Mouse (Mus musculus) E14TG2a.4 (cell line): Measurements from ENCODE around the gene 2410137M14Rik.

ENCODE experiments used
- CTCF ChIP-seq: conservative IDR thresholded peaks from 2 replicates; pipeline ENCODE4 v1.5.1; 2014; ENCODE audit warnings: low read length
- POU5F1 ChIP-seq: IDR thresholded peaks from 2 replicates; pipeline ENCODE4 v1.6.1; 2014; ENCODE audit warnings: low read length, borderline replicate concordance

DNA sequence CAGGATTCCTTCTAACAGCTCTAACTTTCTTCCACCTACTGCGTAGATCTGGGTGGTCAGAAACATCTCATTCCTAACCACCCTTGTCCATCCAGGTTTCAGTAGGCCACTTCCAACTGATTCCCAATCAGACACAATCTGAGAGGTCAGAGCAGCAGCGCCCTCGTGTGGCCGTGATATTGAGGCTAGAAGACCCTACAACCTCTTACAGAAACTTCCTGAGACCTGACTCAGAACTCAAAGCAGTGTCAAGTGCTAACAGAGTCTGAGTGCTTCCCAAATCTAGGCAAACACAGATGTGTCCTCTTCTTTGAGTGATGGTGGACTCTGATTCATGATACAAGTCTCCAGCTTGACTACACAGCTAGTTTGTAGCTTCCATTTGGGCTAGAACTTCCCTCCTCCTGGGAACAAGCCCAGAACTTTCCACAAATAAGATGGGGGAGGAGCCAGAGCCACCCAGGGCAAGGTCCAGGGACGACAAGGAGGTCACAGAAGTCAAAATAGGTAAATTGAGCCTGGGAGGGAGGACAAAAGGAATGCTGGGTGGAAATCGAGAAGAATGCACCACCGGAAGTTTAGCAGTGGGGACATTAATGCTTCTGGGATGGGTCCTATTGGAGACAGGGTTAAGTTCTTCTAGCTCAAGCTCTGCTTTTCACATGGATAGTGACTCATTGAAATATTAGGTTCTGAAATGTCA is 16.1 kb upstream of the 2410137M14Rik start:
- TF ChIP-seq CTCF (peak; percentile 67), POU5F1 (no peak)
